ENCODE assay signal across 25 mouse cellular contexts in the genomic region with DNA sequence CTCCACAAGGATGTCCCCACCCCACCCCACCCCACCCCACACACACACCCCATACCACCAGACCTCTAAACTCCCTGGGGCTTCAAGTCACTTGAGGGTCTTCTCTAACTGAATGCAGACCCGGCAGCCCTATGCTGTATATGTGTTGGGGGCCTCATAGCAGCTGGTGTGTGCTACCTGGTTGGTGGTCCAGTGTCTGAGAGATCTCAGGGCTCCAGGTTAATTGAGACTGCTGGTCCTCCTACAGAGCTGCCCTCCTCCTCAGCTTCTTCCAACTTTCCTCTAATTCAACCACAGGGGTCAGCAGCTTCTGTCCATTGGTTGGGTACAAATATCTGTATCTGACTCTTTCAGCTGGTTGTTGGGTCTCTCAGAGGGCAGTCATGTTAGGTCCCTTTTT.
"Had no signal": no experiment of that assay in that cellular context is flagged by ENCODE, and none has a peak within 500 bp of the region (broad histone marks: within the 10 kb centered on the region; RNA-seq: fewer than 3 reads in every experiment).

No protein-coding gene starts in this region.

- H3K4me3 ChIP-seq: heart, embryonic 13.5 days; heart, embryonic 15.5 days; hindbrain, embryonic 12.5 days; kidney, embryonic 15.5 days; limb, embryonic 13.5 days; limb, embryonic 15.5 days had no signal

- H3K36me3 ChIP-seq: heart, embryonic 15.5 days; kidney, embryonic 15.5 days; limb, embryonic 15.5 days had no signal

- ATAC-seq: forebrain, postnatal 0 days; hindbrain, postnatal 0 days; intestine, embryonic 16.5 days had no signal

- DNase-seq: forebrain, postnatal 0 days; gastrocnemius, postnatal 14 days; gastrocnemius, postnatal 36 days; heart, adult 18-20 months; heart, postnatal 14 days; heart, postnatal 36 days; kidney, adult 11 months; kidney, adult 2 months; kidney, adult 9 months; kidney, postnatal 14 days; kidney, postnatal 36 days; layer of hippocampus, adult 9-11 months; layer of hippocampus, postnatal 36 days; left cerebral cortex, postnatal 4 days had no signal

- H3K4me1 ChIP-seq: heart, embryonic 15.5 days; hindbrain, embryonic 12.5 days; kidney, embryonic 15.5 days; limb, embryonic 13.5 days; limb, embryonic 15.5 days had no signal

- H3K27ac ChIP-seq: heart, embryonic 13.5 days; heart, embryonic 15.5 days; hindbrain, embryonic 12.5 days; hindbrain, embryonic 14.5 days; hindbrain, postnatal 0 days; kidney, embryonic 15.5 days; kidney, postnatal 0 days; limb, embryonic 13.5 days; limb, embryonic 15.5 days had no signal

- H3K4me2 ChIP-seq: heart, embryonic 11.5 days; heart, embryonic 13.5 days; heart, embryonic 15.5 days; hindbrain, embryonic 12.5 days; hindbrain, embryonic 14.5 days; kidney, embryonic 15.5 days; limb, embryonic 13.5 days; limb, embryonic 15.5 days had no signal

- H3K9ac ChIP-seq: forebrain, postnatal 0 days; heart, embryonic 13.5 days; heart, embryonic 15.5 days; hindbrain, embryonic 12.5 days; hindbrain, embryonic 14.5 days; kidney, embryonic 15.5 days; limb, embryonic 13.5 days; limb, embryonic 15.5 days had no signal

- H3K27me3 ChIP-seq: heart, embryonic 13.5 days; heart, embryonic 15.5 days; hindbrain, embryonic 12.5 days; kidney, embryonic 15.5 days; limb, embryonic 13.5 days; limb, embryonic 15.5 days had no signal

- H3K9me3 ChIP-seq: heart, embryonic 13.5 days; heart, embryonic 15.5 days; hindbrain, embryonic 12.5 days; kidney, embryonic 15.5 days; limb, embryonic 13.5 days; limb, embryonic 15.5 days had no signal
